In genomic region chr10:80342749-80343424, GRCm38 (mm10) we compare ENCODE assay signal across 8 mouse cellular contexts. TPM values are rescaled to one million over a fixed set of nuclear protein-coding genes. Genes with fewer than 3 reads are reported as not detected.
A peak's percentile ranks its signal among the peaks of the same experiment; 100 is the strongest.
DNase-seq lines count a peak whose midpoint lies in the region; ATAC-seq lines count a peak whose summit lies in the region.

No protein-coding gene starts in this region.

- peak; percentile 53 for DNase-seq in thymus, postnatal 4 days
- no peak for DNase-seq in thymus, adult 18-20 months
- DNase-seq in embryo, embryonic 10.5 days (ENCODE audit: low spot score), result peak; percentile 89
- DNase-seq in testis, postnatal 14 days (ENCODE audit: low spot score), result peak; percentile 73
- no peak for DNase-seq in left cerebral cortex, adult 18-20 months (ENCODE audit: low spot score in 2 of 2)

- H3K9ac ChIP-seq in limb, embryonic 15.5 days, result no peak overlapping the region
- H3K9ac ChIP-seq in midbrain, embryonic 13.5 days (replicated peaks), result peak overlapping the region; percentile 23; the same call in 1 of the 2 replicates

- H3K4me1 ChIP-seq in limb, embryonic 15.5 days, result peaks cover 66% of the 10 kb centered on the region
- H3K4me1 ChIP-seq in midbrain, embryonic 13.5 days (replicated peaks), result peaks cover 45% of the 10 kb centered on the region

- H3K27ac ChIP-seq in limb, embryonic 15.5 days, result no peak overlapping the region; the same call in 1 of the 2 replicates
- no peak overlapping the region for H3K27ac ChIP-seq in midbrain, embryonic 13.5 days

- WGBS in limb, embryonic 15.5 days, result under 1% methylated on average over 33 of the region's 33 CpGs
- under 1% methylated on average over 29 of the region's 33 CpGs for WGBS in midbrain, embryonic 13.5 days

- no peaks in the 10 kb centered on the region for H3K9me3 ChIP-seq in limb, embryonic 15.5 days
- no peaks in the 10 kb centered on the region for H3K9me3 ChIP-seq in midbrain, embryonic 13.5 days

- peak; percentile 19 to 29; a peak in 2 of 4 replicates for ATAC-seq in hematopoietic stem cell, adult 5-6 weeks (replicated peaks in 1 of 2; ENCODE audit: insufficient read depth in 1 of 2, low FRiP score in 2 of 2, low TSS enrichment in 1 of 2, low read depth in 1 of 2, poor library complexity in 2 of 2, severe bottlenecking in 2 of 2)
- peak; percentile 66 for ATAC-seq in limb, embryonic 15.5 days (ENCODE audit: insufficient number of reproducible peaks, low FRiP score, low TSS enrichment, low read depth)
- ATAC-seq in midbrain, embryonic 13.5 days, result peak; percentile 57

- H3K36me3 ChIP-seq in limb, embryonic 15.5 days, result no peaks in the 10 kb centered on the region
- H3K36me3 ChIP-seq in midbrain, embryonic 13.5 days, result no peaks in the 10 kb centered on the region

- H3K4me3 ChIP-seq in limb, embryonic 15.5 days, result peak overlapping the region; percentile 33
- H3K4me3 ChIP-seq in midbrain, embryonic 13.5 days (replicated peaks), result peak overlapping the region; percentile 29

- H3K27me3 ChIP-seq in limb, embryonic 15.5 days, result peaks cover 77% of the 10 kb centered on the region
- peaks cover 86% of the 10 kb centered on the region for H3K27me3 ChIP-seq in midbrain, embryonic 13.5 days

- peak overlapping the region; percentile 55 for H3K4me2 ChIP-seq in limb, embryonic 15.5 days
- peak overlapping the region; percentile 52 for H3K4me2 ChIP-seq in midbrain, embryonic 13.5 days (replicated peaks)

RNA-seq across cellular contexts. Expression of gene Adamtsl5, which starts 5.3 kb away (rescaled TPM):
- total RNA-seq in hematopoietic stem cell, adult 5-6 weeks (2017), result 0.25 and 0.40 TPM in 2 replicates
- 11.9 and 13.8 TPM in 2 replicates for polyA plus RNA-seq in limb, embryonic 15.5 days (2015; fragmentation: Nextera tagmentation; extraction: Ambion mirVana)
- polyA plus RNA-seq in midbrain, embryonic 13.5 days (2015; fragmentation: Nextera tagmentation; extraction: Ambion mirVana), result 0.39 and 0.61 TPM in 2 replicates
- 10 to 100 TPM in 1 of 2 experiments, 1 to 10 TPM in 1; 8.8 to 10.4 TPM for total RNA-seq in left cerebral cortex, adult 18-20 months (2021)

RNA-seq across cellular contexts. Expression of gene Reep6, which starts 13.1 kb away (rescaled TPM):
- total RNA-seq in hematopoietic stem cell, adult 5-6 weeks (2017), result 2.1 and 2.9 TPM in 2 replicates
- polyA plus RNA-seq in limb, embryonic 15.5 days (2015; fragmentation: Nextera tagmentation; extraction: Ambion mirVana), result 13.8 and 16.1 TPM in 2 replicates
- polyA plus RNA-seq in midbrain, embryonic 13.5 days (2015; fragmentation: Nextera tagmentation; extraction: Ambion mirVana), result 3.0 and 3.1 TPM in 2 replicates
- total RNA-seq in left cerebral cortex, adult 18-20 months (2021), result 10 to 100 TPM; 13.4 to 13.5 TPM

RNA-seq across cellular contexts. Expression of gene Plk5, which starts 13.4 kb away (rescaled TPM):
- total RNA-seq in hematopoietic stem cell, adult 5-6 weeks (2017), result not detected in 2 replicates
- 0.91 and 0.99 TPM in 2 replicates for polyA plus RNA-seq in limb, embryonic 15.5 days (2015; fragmentation: Nextera tagmentation; extraction: Ambion mirVana)
- 0.96 and 1.3 TPM in 2 replicates for polyA plus RNA-seq in midbrain, embryonic 13.5 days (2015; fragmentation: Nextera tagmentation; extraction: Ambion mirVana)
- 10 to 100 TPM; 25.8 to 34.6 TPM for total RNA-seq in left cerebral cortex, adult 18-20 months (2021)

RNA-seq across cellular contexts. Expression of gene Pcsk4, which starts 13.6 kb away (rescaled TPM):
- total RNA-seq in hematopoietic stem cell, adult 5-6 weeks (2017), result 2.9 and 3.1 TPM in 2 replicates
- polyA plus RNA-seq in limb, embryonic 15.5 days (2015; fragmentation: Nextera tagmentation; extraction: Ambion mirVana), result 4.3 and 5.0 TPM in 2 replicates
- polyA plus RNA-seq in midbrain, embryonic 13.5 days (2015; fragmentation: Nextera tagmentation; extraction: Ambion mirVana), result 1.9 and 2.1 TPM in 2 replicates
- 1 to 10 TPM; 4.8 to 6.9 TPM for total RNA-seq in left cerebral cortex, adult 18-20 months (2021)

RNA-seq across cellular contexts. Expression of gene 2310011J03Rik, which starts 22.6 kb away (rescaled TPM):
- total RNA-seq in hematopoietic stem cell, adult 5-6 weeks (2017), result 8.5 and 17.6 TPM in 2 replicates
- polyA plus RNA-seq in limb, embryonic 15.5 days (2015; fragmentation: Nextera tagmentation; extraction: Ambion mirVana), result 54.4 and 56.0 TPM in 2 replicates
- 27.8 and 33.4 TPM in 2 replicates for polyA plus RNA-seq in midbrain, embryonic 13.5 days (2015; fragmentation: Nextera tagmentation; extraction: Ambion mirVana)
- total RNA-seq in left cerebral cortex, adult 18-20 months (2021), result 10 to 100 TPM; 25.1 to 28.5 TPM

Comparison
In these comparisons a context has a peak if more than half of its experiments do, and no peak if none do; other contexts are left out.
1. DNase-seq: peak in thymus, postnatal 4 days (single experiment), embryo, embryonic 10.5 days (single experiment) and testis, postnatal 14 days (single experiment); none in thymus, adult 18-20 months (0 of 2) and left cerebral cortex, adult 18-20 months (0 of 2).
2. RNA of gene Plk5, which starts 13.4 kb away (total RNA-seq): 25.8 to 34.6 TPM in left cerebral cortex, adult 18-20 months; not detected in hematopoietic stem cell, adult 5-6 weeks; every median in the first group is over 10 times any median in the second.
3. Peak in every context shown above with its lines, with median percentiles within 50 percentile points of each other: ATAC-seq.